Mouse (Mus musculus): ENCODE data around the gene Lhfpl2. TPM values are rescaled to one million over a fixed set of nuclear protein-coding genes. Genes with fewer than 3 reads are reported as not detected.

Lhfpl2 gene
- polyA plus RNA-seq, 1 experiment from 2014 or later, result 44.2 TPM

- no peak for ATAC-seq (ENCODE audit: insufficient number of reproducible peaks, insufficient read depth, low FRiP score, low TSS enrichment, low read depth)
- H3K27ac ChIP-seq, result no peak overlapping the region; the same call in 1 of the 2 replicates
- 82% methylated on average over 16 of the region's 16 CpGs for WGBS
- no peaks in the 10 kb centered on the region for H3K27me3 ChIP-seq
- no peak overlapping the region for H3K4me2 ChIP-seq
- no peak overlapping the region for H3K4me3 ChIP-seq (replicated peaks)
- H3K36me3 ChIP-seq, result peaks cover 18% of the 10 kb centered on the region; the same call in 1 of the 2 replicates
- peaks cover 28% of the 10 kb centered on the region; the same call in 1 of the 2 replicates for H3K4me1 ChIP-seq (replicated peaks)
- no peak overlapping the region for H3K9ac ChIP-seq (replicated peaks)
- no peaks in the 10 kb centered on the region for H3K9me3 ChIP-seq
Observed at GRCm38 (mm10) chr13:94122703-94123592, 65.4 kb downstream of the Lhfpl2 start.

GRCm38 (mm10) chr13:94130394-94130793 is 72.8 kb downstream of the Lhfpl2 start:
- H3K4me3 ChIP-seq (replicated peaks), result no peak overlapping the region
- WGBS, result 43% methylated on average over 7 of the region's 7 CpGs
- no peak overlapping the region for H3K9ac ChIP-seq (replicated peaks)
- H3K27me3 ChIP-seq, result no peaks in the 10 kb centered on the region
- H3K4me2 ChIP-seq, result no peak overlapping the region
- no peaks in the 10 kb centered on the region for H3K9me3 ChIP-seq
- ATAC-seq (ENCODE audit: insufficient number of reproducible peaks, insufficient read depth, low FRiP score, low TSS enrichment, low read depth), result no peak
- peaks cover 53% of the 10 kb centered on the region for H3K4me1 ChIP-seq (replicated peaks)
- no peak overlapping the region for H3K27ac ChIP-seq
- H3K36me3 ChIP-seq, result peaks cover 6% of the 10 kb centered on the region; the same call in 1 of the 2 replicates

GRCm38 (mm10) chr13:94131135-94131534 is 73.5 kb downstream of the Lhfpl2 start:
- H3K9me3 ChIP-seq, result no peaks in the 10 kb centered on the region
- H3K9ac ChIP-seq (replicated peaks), result no peak overlapping the region
- H3K4me2 ChIP-seq, result no peak overlapping the region
- no peak overlapping the region for H3K4me3 ChIP-seq (replicated peaks)
- WGBS, result 96% methylated on average over 4 of the region's 4 CpGs
- H3K27me3 ChIP-seq, result no peaks in the 10 kb centered on the region
- no peak for ATAC-seq (ENCODE audit: insufficient number of reproducible peaks, insufficient read depth, low FRiP score, low TSS enrichment, low read depth)
- peaks cover 56% of the 10 kb centered on the region for H3K4me1 ChIP-seq (replicated peaks)
- no peak overlapping the region for H3K27ac ChIP-seq
- H3K36me3 ChIP-seq, result peaks cover 6% of the 10 kb centered on the region; the same call in 1 of the 2 replicates

- no peak for ATAC-seq (ENCODE audit: insufficient number of reproducible peaks, insufficient read depth, low FRiP score, low TSS enrichment, low read depth)
- Histone ChIP-seq H3K27ac (0 out of 2 replicates have a peak overlapping the region, but pooled peaks have one; percentile 14), H3K9ac (replicated peaks) (no peak overlapping the region), H3K36me3 (peaks cover 6% of the 10 kb centered on the region; the same call in 1 of the 2 replicates), H3K9me3 (no peaks in the 10 kb centered on the region), H3K4me1 (replicated peaks) (peaks cover 61% of the 10 kb centered on the region), H3K4me2 (no peak overlapping the region), H3K27me3 (no peaks in the 10 kb centered on the region), H3K4me3 (replicated peaks) (no peak overlapping the region)
- 74% methylated on average over 13 of the region's 13 CpGs for WGBS
Observed at GRCm38 (mm10) chr13:94132187-94132995, 74.8 kb downstream of the Lhfpl2 start.

GRCm38 (mm10) chr13:94134646-94135045 is 77.0 kb downstream of the Lhfpl2 start:
- H3K4me1 ChIP-seq (replicated peaks), result peaks cover 60% of the 10 kb centered on the region
- no peak for ATAC-seq (ENCODE audit: insufficient number of reproducible peaks, insufficient read depth, low FRiP score, low TSS enrichment, low read depth)
- H3K4me3 ChIP-seq (replicated peaks), result no peak overlapping the region
- WGBS, result 51% methylated on average over 7 of the region's 7 CpGs
- H3K4me2 ChIP-seq, result no peak overlapping the region
- peaks cover 6% of the 10 kb centered on the region; the same call in 1 of the 2 replicates for H3K36me3 ChIP-seq
- peak overlapping the region; percentile 32; the same call in 1 of the 2 replicates for H3K27ac ChIP-seq
- H3K9ac ChIP-seq (replicated peaks), result no peak overlapping the region
- no peaks in the 10 kb centered on the region for H3K27me3 ChIP-seq
- no peaks in the 10 kb centered on the region for H3K9me3 ChIP-seq

GRCm38 (mm10) chr13:94135180-94135579 is 77.6 kb downstream of the Lhfpl2 start:
- ATAC-seq (ENCODE audit: insufficient number of reproducible peaks, insufficient read depth, low FRiP score, low TSS enrichment, low read depth), result no peak
- H3K4me1 ChIP-seq (replicated peaks), result peaks cover 64% of the 10 kb centered on the region
- H3K27me3 ChIP-seq, result no peaks in the 10 kb centered on the region
- no peak overlapping the region for H3K4me2 ChIP-seq
- no peak overlapping the region for H3K9ac ChIP-seq (replicated peaks)
- H3K36me3 ChIP-seq, result peaks cover 6% of the 10 kb centered on the region; the same call in 1 of the 2 replicates
- H3K4me3 ChIP-seq (replicated peaks), result no peak overlapping the region
- WGBS, result 35% methylated on average over 7 of the region's 7 CpGs
- peak overlapping the region; percentile 32; the same call in 1 of the 2 replicates for H3K27ac ChIP-seq
- H3K9me3 ChIP-seq, result no peaks in the 10 kb centered on the region

GRCm38 (mm10) chr13:94139713-94140445 is 82.3 kb downstream of the Lhfpl2 start:
- peak overlapping the region; percentile 10; the same call in 1 of the 2 replicates for H3K4me2 ChIP-seq
- peak overlapping the region; percentile 80 for H3K27ac ChIP-seq
- no peak overlapping the region for H3K4me3 ChIP-seq (replicated peaks)
- no peak for ATAC-seq (ENCODE audit: insufficient number of reproducible peaks, insufficient read depth, low FRiP score, low TSS enrichment, low read depth)
- no peaks in the 10 kb centered on the region for H3K36me3 ChIP-seq
- 47% methylated on average over 14 of the region's 14 CpGs for WGBS
- H3K4me1 ChIP-seq (replicated peaks), result peaks cover 83% of the 10 kb centered on the region
- H3K9me3 ChIP-seq, result no peaks in the 10 kb centered on the region
- no peaks in the 10 kb centered on the region for H3K27me3 ChIP-seq
- no peak overlapping the region for H3K9ac ChIP-seq (replicated peaks)

GRCm38 (mm10) chr13:94140446-94140845 is 82.8 kb downstream of the Lhfpl2 start:
- H3K4me2 ChIP-seq, result no peak overlapping the region
- WGBS, result 56% methylated on average over 4 of the region's 4 CpGs

GRCm38 (mm10) chr13:94143063-94143652 is 85.6 kb downstream of the Lhfpl2 start:
- WGBS, result 10% methylated on average over 12 of the region's 12 CpGs
- no peak for ATAC-seq (ENCODE audit: insufficient number of reproducible peaks, insufficient read depth, low FRiP score, low TSS enrichment, low read depth)
- H3K36me3 ChIP-seq, result no peaks in the 10 kb centered on the region
- no peak overlapping the region for H3K9ac ChIP-seq (replicated peaks)
- no peak overlapping the region for H3K4me3 ChIP-seq (replicated peaks)
- H3K4me1 ChIP-seq (replicated peaks), result peaks cover 66% of the 10 kb centered on the region
- no peaks in the 10 kb centered on the region for H3K9me3 ChIP-seq
- no peaks in the 10 kb centered on the region; the same call in 1 of the 2 replicates for H3K27me3 ChIP-seq
- no peak overlapping the region for H3K4me2 ChIP-seq
- H3K27ac ChIP-seq, result no peak overlapping the region

More at GRCm38 (mm10) chr13:94140446-94140845, 82.8 kb downstream of the Lhfpl2 start:
- Histone ChIP-seq H3K36me3 (no peaks in the 10 kb centered on the region), H3K27ac (peak overlapping the region; percentile 80), H3K4me1 (replicated peaks) (peaks cover 77% of the 10 kb centered on the region), H3K4me3 (replicated peaks) (no peak overlapping the region), H3K9ac (replicated peaks) (no peak overlapping the region), H3K27me3 (no peaks in the 10 kb centered on the region), H3K9me3 (no peaks in the 10 kb centered on the region)
- ATAC-seq (ENCODE audit: insufficient number of reproducible peaks, insufficient read depth, low FRiP score, low TSS enrichment, low read depth), result no peak

- H3K9me3 ChIP-seq, result no peaks in the 10 kb centered on the region
- no peak for ATAC-seq (ENCODE audit: insufficient number of reproducible peaks, insufficient read depth, low FRiP score, low TSS enrichment, low read depth)
- no peak overlapping the region for H3K4me3 ChIP-seq (replicated peaks)
- no peaks in the 10 kb centered on the region for H3K36me3 ChIP-seq
- H3K27ac ChIP-seq, result no peak overlapping the region
- H3K4me1 ChIP-seq (replicated peaks), result peaks cover 56% of the 10 kb centered on the region
- 46% methylated on average over 8 of the region's 8 CpGs for WGBS
- no peak overlapping the region for H3K4me2 ChIP-seq
- H3K9ac ChIP-seq (replicated peaks), result no peak overlapping the region
- no peaks in the 10 kb centered on the region; the same call in 1 of the 2 replicates for H3K27me3 ChIP-seq
Observed at GRCm38 (mm10) chr13:94144451-94144850, 86.9 kb downstream of the Lhfpl2 start.
